Mouse (Mus musculus) liver, embryonic 16.5 days (tissue): ENCODE results near the gene Zfp711. TPM values are rescaled to one million over a fixed set of nuclear protein-coding genes. Genes with fewer than 3 reads are reported as not detected.
A peak's percentile ranks its signal among the peaks of the same experiment; 100 is the strongest.

Source experiments
- ATAC-seq: fragments of 200-750 bp; cut with Nextera tagmentation; 2 replicates; pipeline ENCODE4 v1.8.0; 2017; ENCODE audit warnings: low read depth, mild to moderate bottlenecking, moderate number of reproducible peaks, moderate library complexity
- H3K27ac ChIP-seq: fragments of 300-500 bp; sonication (generic); 2 replicates; pipeline ENCODE4 v1.5.1; 2014; ENCODE audit warnings: mild to moderate bottlenecking, low read length
- H3K27me3 ChIP-seq: fragments of 300-500 bp; sonication (generic); 2 replicates; pipeline ENCODE4 v1.6.1; 2014; ENCODE audit warnings: low read depth, low read length, mixed read lengths; ENCODE audit not compliant: control insufficient read depth, insufficient read depth
- H3K36me3 ChIP-seq: fragments of 300-500 bp; sonication (generic); 2 replicates; pipeline ENCODE4 v1.6.1; 2014; ENCODE audit warnings: mild to moderate bottlenecking; ENCODE audit not compliant: control insufficient read depth, insufficient read depth
- H3K4me1 ChIP-seq: fragments of 300-500 bp; sonication (generic); 2 replicates; pipeline ENCODE4 v1.6.1; 2014; ENCODE audit warnings: low read depth, low read length, mixed read lengths; ENCODE audit not compliant: control insufficient read depth
- H3K4me2 ChIP-seq: fragments of 300-500 bp; sonication (generic); 2 replicates; pipeline ENCODE4 v1.6.1; 2014; ENCODE audit warnings: low read depth, low read length, mixed read lengths
- H3K4me3 ChIP-seq: fragments of 300-500 bp; sonication (generic); 2 replicates; pipeline ENCODE4 v1.5.1; 2014; ENCODE audit warnings: low read depth, mild to moderate bottlenecking, low read length
- H3K9ac ChIP-seq: fragments of 300-500 bp; sonication (generic); 2 replicates; pipeline ENCODE4 v1.6.1; 2014; ENCODE audit warnings: low read depth, low read length
- H3K9me3 ChIP-seq: fragments of 300-500 bp; sonication (generic); replicated peaks from 2 replicates; pipeline ENCODE4 v1.6.1; 2016; ENCODE audit warnings: low read length; ENCODE audit not compliant: control insufficient read depth
- WGBS: fragments of 180-500 bp; shearing (Covaris S2); extraction: QIAGEN DNeasy Blood & Tissue Kit; methylation state at CpG from one replicate; pipeline ENCODE4 v1.1.7; 2014; ENCODE audit not compliant: insufficient replicate concordance; 5-methylcytosine and 5-hydroxymethylcytosine counted together
- polyA plus RNA-seq: library from polyadenylated mRNA; unstranded; fragments of >200 nt; fragmentation: Nextera tagmentation; extraction: Ambion mirVana; gene quantifications from 2 replicates; pipeline ENCODE4 v1.2.1, GENCODE M21; 2015

Gene Zfp711
- polyA plus RNA-seq, result 0.46 TPM in 2 replicates

DNA sequence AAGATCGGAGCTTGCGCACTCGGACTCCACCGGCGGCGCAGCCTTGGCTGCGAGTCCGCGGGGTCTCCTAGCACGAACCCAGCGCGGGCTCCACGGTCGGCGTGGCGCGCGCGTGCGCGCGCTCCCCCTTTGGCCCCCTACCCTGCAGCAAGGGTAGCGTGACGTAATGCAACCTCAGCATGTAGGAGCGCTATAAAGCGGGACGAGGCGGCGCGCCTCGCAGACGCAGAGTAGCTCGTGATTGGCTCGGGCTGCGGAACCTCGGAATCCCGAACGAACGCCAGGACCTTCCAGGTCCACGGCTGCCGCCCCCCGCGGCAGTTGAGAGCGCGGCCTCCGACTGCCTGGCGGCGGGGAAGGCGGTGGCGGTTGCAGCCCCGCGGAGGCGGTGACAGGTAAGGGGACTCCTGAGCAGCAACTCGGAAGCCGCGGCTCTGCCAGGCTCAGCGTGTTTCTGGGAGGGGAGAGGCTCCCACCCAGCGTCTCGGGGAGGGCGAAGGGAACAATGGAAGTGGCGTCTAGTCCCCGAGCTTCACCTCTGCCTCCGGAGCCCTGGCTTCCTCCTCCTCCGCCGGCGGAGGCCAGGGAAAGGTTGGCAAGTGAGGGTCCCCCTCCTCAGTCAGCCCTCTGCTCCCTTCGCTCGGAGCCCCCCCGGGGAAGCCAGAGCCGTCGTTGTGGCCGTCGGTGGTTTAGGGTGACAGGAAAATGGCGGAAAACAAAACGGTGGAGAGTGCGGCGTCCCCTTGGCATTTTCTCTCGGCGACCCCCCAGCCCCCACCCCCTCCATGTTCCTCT is at the start of gene Zfp711:
TSS of gene Zfp711 (plus strand) at position 16 of the 795 bp plus-strand sequence.
- Histone ChIP-seq H3K9ac (no peak within 1 kb of the TSS), H3K4me1 (no peaks in the 10 kb centered on the region), H3K9me3 (no peaks in the 10 kb centered on the region), H3K4me2 (peak within 1 kb of the TSS; percentile 57), H3K27ac (no peak within 1 kb of the TSS), H3K27me3 (peaks cover 19% of the 10 kb centered on the region), H3K4me3 (peak within 1 kb of the TSS; percentile 52), H3K36me3 (no peaks in the 10 kb centered on the region)
- 17% methylated on average over 69 of the region's 79 CpGs for WGBS
- ATAC-seq, result peak; percentile 64; the same call in 1 of the 2 replicates

GRCm38 (mm10) chrX:112567716-112568115 is 32.6 kb upstream of the Zfp711 start:
- no peaks in the 10 kb centered on the region for H3K27me3 ChIP-seq
- no peak for ATAC-seq
- no peak overlapping the region for H3K4me2 ChIP-seq
- H3K27ac ChIP-seq, result no peak overlapping the region
- no peak overlapping the region for H3K9ac ChIP-seq
- no peak overlapping the region for H3K4me3 ChIP-seq
- no peaks in the 10 kb centered on the region for H3K9me3 ChIP-seq
- no peaks in the 10 kb centered on the region for H3K4me1 ChIP-seq
- WGBS, result 84% methylated on average over 2 of the region's 2 CpGs
- no peaks in the 10 kb centered on the region for H3K36me3 ChIP-seq

DNA sequence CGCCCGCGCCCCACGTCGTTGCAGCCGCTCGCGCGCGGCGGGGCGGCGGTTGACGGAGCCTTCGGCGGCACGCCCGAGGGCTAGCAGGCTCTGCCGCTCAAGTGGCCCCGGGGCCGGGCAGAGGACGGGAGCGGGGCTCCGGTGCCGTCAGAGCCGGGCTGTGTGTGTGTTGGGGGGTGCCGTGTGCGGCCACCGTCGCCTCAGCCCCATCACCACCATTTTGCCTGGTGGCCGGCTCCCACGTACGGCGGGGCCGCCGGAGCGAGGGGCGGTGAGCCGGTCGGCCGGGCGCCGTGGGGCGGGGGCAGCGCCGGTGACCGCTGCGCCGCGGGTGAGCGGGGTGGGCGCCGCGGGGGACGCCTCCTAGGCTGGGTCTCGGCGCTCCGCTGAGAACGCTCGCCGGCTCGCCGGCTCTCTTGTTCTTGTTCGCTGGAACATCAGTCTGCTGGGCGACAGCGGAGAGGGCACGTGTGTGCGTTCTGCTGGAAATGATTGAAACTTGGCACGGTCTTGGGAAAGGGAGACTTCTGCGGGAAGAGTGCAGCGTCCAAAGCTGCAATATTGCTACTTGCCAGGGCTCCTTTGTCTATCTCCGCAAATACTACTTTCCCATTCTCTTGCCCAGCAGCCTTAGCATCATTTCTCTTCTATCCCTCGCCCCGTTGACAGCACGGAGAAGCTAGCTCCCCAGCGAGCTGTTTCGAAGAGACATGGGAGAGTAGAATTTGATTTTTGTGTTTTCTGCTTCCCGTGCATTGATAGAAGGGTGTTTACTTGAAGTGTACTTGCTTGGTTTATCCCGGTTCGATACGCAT is 1.2 kb downstream of the Zfp711 start:
- H3K27me3 ChIP-seq, result peaks cover 19% of the 10 kb centered on the region
- no peaks in the 10 kb centered on the region for H3K4me1 ChIP-seq
- no peak overlapping the region for H3K9ac ChIP-seq
- peak overlapping the region; percentile 52 for H3K4me3 ChIP-seq
- peak overlapping the region; percentile 57 for H3K4me2 ChIP-seq
- no peak for ATAC-seq
- H3K9me3 ChIP-seq, result no peaks in the 10 kb centered on the region
- H3K36me3 ChIP-seq, result no peaks in the 10 kb centered on the region
- WGBS, result 20% methylated on average over 43 of the region's 81 CpGs
- H3K27ac ChIP-seq, result no peak overlapping the region

GRCm38 (mm10) chrX:112675525-112675924 is 75.2 kb downstream of the Zfp711 start:
- Histone ChIP-seq H3K4me1 (no peaks in the 10 kb centered on the region), H3K4me2 (no peak overlapping the region), H3K9ac (no peak overlapping the region), H3K9me3 (no peaks in the 10 kb centered on the region), H3K27me3 (no peaks in the 10 kb centered on the region), H3K4me3 (no peak overlapping the region), H3K27ac (no peak overlapping the region), H3K36me3 (no peaks in the 10 kb centered on the region)
- WGBS, result 27% methylated on average over 1 of the region's 1 CpGs
- ATAC-seq, result no peak

DNA sequence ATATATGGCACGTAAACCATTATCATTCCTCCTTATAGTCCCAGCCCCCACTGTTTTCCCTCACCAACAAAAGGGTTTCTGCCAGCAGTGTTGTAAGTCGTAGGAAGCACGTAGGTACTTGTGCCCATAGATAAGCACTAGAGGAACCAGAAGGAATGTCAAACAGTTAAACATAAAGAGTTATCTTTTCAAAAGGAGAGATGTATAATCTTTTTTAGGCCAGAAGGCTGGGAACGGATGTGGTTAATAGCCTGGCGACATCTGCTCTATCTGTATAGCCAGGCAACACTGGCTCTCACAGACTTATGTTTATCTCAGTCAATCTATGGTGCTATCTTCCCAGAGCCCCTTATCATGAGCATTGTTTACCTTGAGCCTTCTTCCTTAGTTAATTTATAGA is 80.3 kb downstream of the Zfp711 start:
- no peak overlapping the region for H3K4me2 ChIP-seq

More for the DNA sequence above, 80.3 kb downstream of the Zfp711 start:
- Histone ChIP-seq H3K27ac (no peak overlapping the region), H3K27me3 (no peaks in the 10 kb centered on the region), H3K9ac (no peak overlapping the region), H3K36me3 (no peaks in the 10 kb centered on the region), H3K9me3 (no peaks in the 10 kb centered on the region), H3K4me1 (no peaks in the 10 kb centered on the region), H3K4me3 (no peak overlapping the region)
- ATAC-seq, result peak; percentile 43; the same call in 1 of the 2 replicates
- 30% methylated on average over 5 of the region's 5 CpGs for WGBS

Other genes starting within 250 kb of the Zfp711 start
- not detected in 2 replicates for gene Satl1, start 193.7 kb upstream of the Zfp711 start, polyA plus RNA-seq
- not detected in 2 replicates for gene 2010106E10Rik, start 105.3 kb upstream of the Zfp711 start, polyA plus RNA-seq
- not detected in 2 replicates for gene Pof1b, start 98.1 kb downstream of the Zfp711 start, polyA plus RNA-seq